Mouse (Mus musculus): Measurements from ENCODE around the gene Ccdc171.

Gene Ccdc171

GRCm38 (mm10) chr4:83794930-83795459 lies 269.6 kb downstream of the Ccdc171 start:
- DNase-seq (ENCODE audit: low read depth), result no peak

- DNase-seq (ENCODE audit: low read depth), result no peak
Measured at GRCm38 (mm10) chr4:83797976-83798375, 272.6 kb downstream of the Ccdc171 start.

- no peak for DNase-seq (ENCODE audit: low read depth)
Measured at GRCm38 (mm10) chr4:83798674-83799430, 273.5 kb downstream of the Ccdc171 start.

- DNase-seq (ENCODE audit: low read depth), result no peak
Measured at GRCm38 (mm10) chr4:83800402-83800801, 275.1 kb downstream of the Ccdc171 start.

GRCm38 (mm10) chr4:83816925-83817324 lies 291.6 kb downstream of the Ccdc171 start:
- DNase-seq (ENCODE audit: low read depth), result no peak

GRCm38 (mm10) chr4:83829718-83830459 lies 304.5 kb downstream of the Ccdc171 start:
- no peak for DNase-seq (ENCODE audit: low read depth)

GRCm38 (mm10) chr4:83830891-83831880 lies 305.8 kb downstream of the Ccdc171 start:
- DNase-seq (ENCODE audit: low read depth), result no peak

- no peak for DNase-seq (ENCODE audit: low read depth)
Measured at GRCm38 (mm10) chr4:83839077-83839476, 313.7 kb downstream of the Ccdc171 start.

- no peak for DNase-seq (ENCODE audit: low read depth)
Measured at GRCm38 (mm10) chr4:83846304-83846703, 321.0 kb downstream of the Ccdc171 start.

GRCm38 (mm10) chr4:83853885-83854284 lies 328.5 kb downstream of the Ccdc171 start:
- no peak for DNase-seq (ENCODE audit: low read depth)

GRCm38 (mm10) chr4:83861706-83862105 lies 336.4 kb downstream of the Ccdc171 start:
- no peak for DNase-seq (ENCODE audit: low read depth)

GRCm38 (mm10) chr4:83862295-83862694 lies 336.9 kb downstream of the Ccdc171 start:
- no peak for DNase-seq (ENCODE audit: low read depth)

GRCm38 (mm10) chr4:83876600-83876999 lies 351.3 kb downstream of the Ccdc171 start:
- DNase-seq (ENCODE audit: low read depth), result no peak

GRCm38 (mm10) chr4:83878236-83878635 lies 352.9 kb downstream of the Ccdc171 start:
- no peak for DNase-seq (ENCODE audit: low read depth)

GRCm38 (mm10) chr4:83888459-83889054 lies 363.2 kb downstream of the Ccdc171 start:
- DNase-seq (ENCODE audit: low read depth), result no peak

- no peak for DNase-seq (ENCODE audit: low read depth)
Measured at GRCm38 (mm10) chr4:83902081-83902645, 376.8 kb downstream of the Ccdc171 start.
